Mouse (Mus musculus): ENCODE results near the gene Ampd3. TPM values are rescaled to one million over a fixed set of nuclear protein-coding genes. Genes with fewer than 3 reads are reported as not detected.

Ampd3 gene
- polyA plus RNA-seq, 1 experiment from 2014 or later: 8.5 TPM

DNA sequence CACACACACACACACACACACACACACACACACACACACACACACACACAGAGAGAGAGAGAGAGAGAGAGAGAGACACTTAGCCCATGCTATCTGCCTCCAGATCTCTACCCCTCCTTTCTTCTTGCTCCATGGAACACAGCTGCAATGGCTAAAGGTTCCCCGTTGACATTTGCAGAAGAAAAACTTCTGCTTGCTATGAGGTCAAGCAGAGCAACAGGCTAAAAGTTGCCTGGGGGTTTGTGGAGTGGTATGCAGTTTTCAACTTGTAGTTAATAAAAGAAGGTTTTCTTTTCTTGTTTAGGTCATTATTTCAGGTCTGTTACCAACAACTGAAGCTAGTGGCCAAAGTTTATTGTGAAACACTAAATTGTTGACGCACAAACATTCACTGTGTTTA lies 11.6 kb upstream of the Ampd3 start:
- Histone ChIP-seq H3K4me1 (replicated peaks; ENCODE audit: control insufficient read depth, insufficient read depth, low read length) (no peaks in the 10 kb centered on the region), H3K4me3 (replicated peaks; ENCODE audit: low read length) (no peak overlapping the region), H3K9ac (replicated peaks; ENCODE audit: low read depth, low read length) (no peak overlapping the region), H3K27ac (ENCODE audit: low read length) (no peak overlapping the region), H3K27me3 (replicated peaks; ENCODE audit: control insufficient read depth, insufficient read depth, low read length) (no peaks in the 10 kb centered on the region), H3K36me3 (ENCODE audit: control insufficient read depth, insufficient read depth) (no peaks in the 10 kb centered on the region), H3K9me3 (ENCODE audit: control insufficient read depth, low read length) (no peaks in the 10 kb centered on the region), H3K4me2 (ENCODE audit: low read length) (no peak overlapping the region)
- WGBS: 74% methylated on average over 2 of the region's 2 CpGs
- no peak for ATAC-seq

DNA sequence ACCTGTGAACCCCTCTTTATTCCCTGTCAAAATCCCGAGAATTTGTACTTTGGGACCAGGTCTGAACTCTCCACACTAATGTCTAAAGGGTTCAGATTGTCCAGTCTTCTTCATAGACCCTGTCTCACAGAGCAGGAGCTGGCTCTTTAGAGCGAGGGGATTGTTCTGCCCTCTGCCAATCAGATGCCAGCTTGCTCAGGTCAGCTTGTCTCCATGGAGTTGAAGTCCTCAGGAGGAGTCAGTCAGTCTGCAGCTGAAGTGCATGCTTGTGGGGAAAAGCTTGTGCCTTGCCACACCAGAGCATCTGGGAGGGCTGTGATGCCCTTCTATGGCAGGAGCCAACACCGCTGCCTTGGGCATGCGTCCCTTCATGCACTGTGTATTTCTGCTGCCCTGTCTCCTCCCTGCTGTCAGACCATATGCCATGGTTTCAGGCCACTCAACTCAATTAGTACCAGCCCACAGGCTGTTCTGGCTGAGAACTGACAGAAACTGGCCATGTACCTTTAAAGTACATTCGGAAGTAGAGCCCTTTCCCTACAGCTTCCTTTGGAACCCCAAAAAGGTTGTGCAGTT lies 5.3 kb upstream of the Ampd3 start:
- Histone ChIP-seq H3K27me3 (replicated peaks; ENCODE audit: control insufficient read depth, insufficient read depth, low read length) (no peaks in the 10 kb centered on the region), H3K4me3 (replicated peaks; ENCODE audit: low read length) (no peak overlapping the region), H3K9ac (replicated peaks; ENCODE audit: low read depth, low read length) (no peak overlapping the region), H3K4me1 (replicated peaks; ENCODE audit: control insufficient read depth, insufficient read depth, low read length) (no peaks in the 10 kb centered on the region), H3K4me2 (ENCODE audit: low read length) (no peak overlapping the region), H3K27ac (ENCODE audit: low read length) (no peak overlapping the region), H3K9me3 (ENCODE audit: control insufficient read depth, low read length) (no peaks in the 10 kb centered on the region), H3K36me3 (ENCODE audit: control insufficient read depth, insufficient read depth) (no peaks in the 10 kb centered on the region)
- no peak for ATAC-seq
- WGBS: 69% methylated on average over 5 of the region's 5 CpGs

DNA sequence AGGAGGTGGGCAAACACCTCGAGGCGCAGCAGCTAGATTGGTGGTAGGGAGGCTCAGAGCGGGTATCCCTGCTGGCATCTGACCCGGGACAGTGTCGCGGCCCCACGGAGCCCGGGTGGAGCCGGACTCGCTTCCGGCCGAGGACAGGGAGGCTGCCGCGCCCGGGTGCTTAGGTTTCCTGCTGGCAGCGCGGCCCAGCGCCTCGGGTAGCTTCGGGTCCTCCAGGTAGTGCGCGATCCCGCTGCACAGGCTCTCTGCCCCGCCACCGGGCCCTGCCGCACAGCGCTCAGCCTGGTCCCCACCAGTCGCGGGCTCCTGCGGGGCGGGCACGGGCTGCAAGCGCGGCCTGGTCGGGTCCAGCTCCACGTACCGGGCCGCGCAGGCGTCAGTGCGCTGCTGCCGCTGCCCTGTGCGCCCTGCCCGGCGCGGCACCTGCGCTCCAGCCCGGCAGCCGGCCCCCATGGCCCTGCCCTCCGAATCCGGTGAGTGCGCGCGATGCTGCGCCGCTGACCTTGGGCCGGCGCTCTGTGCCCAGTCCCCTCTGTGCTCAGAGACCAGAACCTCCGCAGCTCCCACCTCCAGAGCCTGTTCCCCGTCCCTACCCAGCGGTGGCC lies 552 bp downstream of the Ampd3 start:
- Histone ChIP-seq H3K9ac (replicated peaks; ENCODE audit: low read depth, low read length) (peak overlapping the region; percentile 75), H3K27me3 (replicated peaks; ENCODE audit: control insufficient read depth, insufficient read depth, low read length) (no peaks in the 10 kb centered on the region), H3K4me2 (ENCODE audit: low read length) (peak overlapping the region; percentile 86), H3K27ac (ENCODE audit: low read length) (no peak overlapping the region), H3K4me3 (replicated peaks; ENCODE audit: low read length) (peak overlapping the region; percentile 59), H3K4me1 (replicated peaks; ENCODE audit: control insufficient read depth, insufficient read depth, low read length) (peaks cover 15% of the 10 kb centered on the region), H3K36me3 (ENCODE audit: control insufficient read depth, insufficient read depth) (no peaks in the 10 kb centered on the region), H3K9me3 (ENCODE audit: control insufficient read depth, low read length) (no peaks in the 10 kb centered on the region)
- under 1% methylated on average over 61 of the region's 61 CpGs for WGBS
- peak; percentile 85 for ATAC-seq

DNA sequence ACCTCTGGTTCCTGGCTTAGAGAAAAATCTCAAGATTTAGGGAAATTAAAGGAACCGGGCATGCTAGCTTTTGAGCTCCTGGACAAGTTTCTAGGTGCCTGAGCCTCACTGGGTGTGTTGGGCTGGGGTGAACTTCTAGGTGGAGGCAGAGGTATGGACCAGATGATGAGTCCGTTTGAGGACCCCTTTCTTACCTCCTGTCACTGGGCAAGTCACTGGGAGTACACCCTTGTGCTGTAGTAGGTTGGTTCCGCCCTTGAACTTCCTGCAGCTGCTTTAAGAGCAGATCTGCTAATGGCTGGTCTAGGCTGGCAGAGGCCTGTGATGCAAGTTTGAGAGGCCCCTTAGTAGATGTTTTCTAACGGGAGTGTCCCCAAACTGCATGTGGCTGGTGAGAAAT lies 1.1 kb downstream of the Ampd3 start:
- H3K9me3 ChIP-seq (ENCODE audit: control insufficient read depth, low read length): no peaks in the 10 kb centered on the region
- ATAC-seq: no peak
- peak overlapping the region; percentile 75 for H3K9ac ChIP-seq (replicated peaks; ENCODE audit: low read depth, low read length)
- no peaks in the 10 kb centered on the region for H3K36me3 ChIP-seq (ENCODE audit: control insufficient read depth, insufficient read depth)
- peak overlapping the region; percentile 86 for H3K4me2 ChIP-seq (ENCODE audit: low read length)
- H3K4me1 ChIP-seq (replicated peaks; ENCODE audit: control insufficient read depth, insufficient read depth, low read length): peaks cover 19% of the 10 kb centered on the region
- H3K4me3 ChIP-seq (replicated peaks; ENCODE audit: low read length): peak overlapping the region; percentile 59
- no peak overlapping the region for H3K27ac ChIP-seq (ENCODE audit: low read length)
- 47% methylated on average over 4 of the region's 4 CpGs for WGBS
- H3K27me3 ChIP-seq (replicated peaks; ENCODE audit: control insufficient read depth, insufficient read depth, low read length): no peaks in the 10 kb centered on the region

- H3K36me3 ChIP-seq (ENCODE audit: control insufficient read depth, insufficient read depth): no peaks in the 10 kb centered on the region
- H3K4me1 ChIP-seq (replicated peaks; ENCODE audit: control insufficient read depth, insufficient read depth, low read length): peaks cover 22% of the 10 kb centered on the region
- ATAC-seq: no peak
- WGBS: 92% methylated on average over 4 of the region's 4 CpGs
- H3K27me3 ChIP-seq (replicated peaks; ENCODE audit: control insufficient read depth, insufficient read depth, low read length): no peaks in the 10 kb centered on the region
- H3K27ac ChIP-seq (ENCODE audit: low read length): no peak overlapping the region
- no peak overlapping the region for H3K4me2 ChIP-seq (ENCODE audit: low read length)
- no peak overlapping the region for H3K9ac ChIP-seq (replicated peaks; ENCODE audit: low read depth, low read length)
- no peaks in the 10 kb centered on the region for H3K9me3 ChIP-seq (ENCODE audit: control insufficient read depth, low read length)
- H3K4me3 ChIP-seq (replicated peaks; ENCODE audit: low read length): no peak overlapping the region
These were observed 2.9 kb downstream of the Ampd3 start for GRCm38 (mm10) chr7:110770949-110771348.

- ATAC-seq: no peak
- 81% methylated on average over 3 of the region's 3 CpGs for WGBS
- H3K4me2 ChIP-seq (ENCODE audit: low read length): no peak overlapping the region
- H3K36me3 ChIP-seq (ENCODE audit: control insufficient read depth, insufficient read depth): no peaks in the 10 kb centered on the region
- no peak overlapping the region for H3K4me3 ChIP-seq (replicated peaks; ENCODE audit: low read length)
- H3K27me3 ChIP-seq (replicated peaks; ENCODE audit: control insufficient read depth, insufficient read depth, low read length): no peaks in the 10 kb centered on the region
- no peaks in the 10 kb centered on the region for H3K9me3 ChIP-seq (ENCODE audit: control insufficient read depth, low read length)
- H3K9ac ChIP-seq (replicated peaks; ENCODE audit: low read depth, low read length): no peak overlapping the region
- peaks cover 22% of the 10 kb centered on the region for H3K4me1 ChIP-seq (replicated peaks; ENCODE audit: control insufficient read depth, insufficient read depth, low read length)
- H3K27ac ChIP-seq (ENCODE audit: low read length): no peak overlapping the region
These were observed 4.3 kb downstream of the Ampd3 start for GRCm38 (mm10) chr7:110772343-110772742.

GRCm38 (mm10) chr7:110773204-110774002 lies 5.4 kb downstream of the Ampd3 start:
- no peaks in the 10 kb centered on the region for H3K27me3 ChIP-seq (replicated peaks; ENCODE audit: control insufficient read depth, insufficient read depth, low read length)
- H3K9me3 ChIP-seq (ENCODE audit: control insufficient read depth, low read length): no peaks in the 10 kb centered on the region
- peak; percentile 70 for ATAC-seq
- H3K4me3 ChIP-seq (replicated peaks; ENCODE audit: low read length): no peak overlapping the region
- H3K4me2 ChIP-seq (ENCODE audit: low read length): no peak overlapping the region
- H3K9ac ChIP-seq (replicated peaks; ENCODE audit: low read depth, low read length): no peak overlapping the region
- peak overlapping the region; percentile 47 for H3K27ac ChIP-seq (ENCODE audit: low read length)
- H3K4me1 ChIP-seq (replicated peaks; ENCODE audit: control insufficient read depth, insufficient read depth, low read length): peaks cover 20% of the 10 kb centered on the region
- 46% methylated on average over 14 of the region's 14 CpGs for WGBS
- H3K36me3 ChIP-seq (ENCODE audit: control insufficient read depth, insufficient read depth): no peaks in the 10 kb centered on the region

GRCm38 (mm10) chr7:110774077-110774476 lies 6.1 kb downstream of the Ampd3 start:
- ATAC-seq: peak; percentile 68
- Histone ChIP-seq H3K9me3 (ENCODE audit: control insufficient read depth, low read length) (no peaks in the 10 kb centered on the region), H3K36me3 (ENCODE audit: control insufficient read depth, insufficient read depth) (no peaks in the 10 kb centered on the region), H3K4me1 (replicated peaks; ENCODE audit: control insufficient read depth, insufficient read depth, low read length) (peaks cover 15% of the 10 kb centered on the region), H3K27ac (ENCODE audit: low read length) (peak overlapping the region; percentile 47), H3K4me2 (ENCODE audit: low read length) (no peak overlapping the region), H3K9ac (replicated peaks; ENCODE audit: low read depth, low read length) (no peak overlapping the region), H3K4me3 (replicated peaks; ENCODE audit: low read length) (no peak overlapping the region), H3K27me3 (replicated peaks; ENCODE audit: control insufficient read depth, insufficient read depth, low read length) (no peaks in the 10 kb centered on the region)
- WGBS: 63% methylated on average over 1 of the region's 1 CpGs

- no peak overlapping the region for H3K4me2 ChIP-seq (ENCODE audit: low read length)
- H3K4me3 ChIP-seq (replicated peaks; ENCODE audit: low read length): no peak overlapping the region
- H3K9me3 ChIP-seq (ENCODE audit: control insufficient read depth, low read length): no peaks in the 10 kb centered on the region
- no peak for ATAC-seq
- H3K36me3 ChIP-seq (ENCODE audit: control insufficient read depth, insufficient read depth): no peaks in the 10 kb centered on the region
- peaks cover 19% of the 10 kb centered on the region for H3K4me1 ChIP-seq (replicated peaks; ENCODE audit: control insufficient read depth, insufficient read depth, low read length)
- H3K27ac ChIP-seq (ENCODE audit: low read length): no peak overlapping the region
- 93% methylated on average over 8 of the region's 8 CpGs for WGBS
- no peak overlapping the region for H3K9ac ChIP-seq (replicated peaks; ENCODE audit: low read depth, low read length)
- no peaks in the 10 kb centered on the region for H3K27me3 ChIP-seq (replicated peaks; ENCODE audit: control insufficient read depth, insufficient read depth, low read length)
These were observed 6.7 kb downstream of the Ampd3 start for GRCm38 (mm10) chr7:110774674-110775073.
